Mouse (Mus musculus): ENCODE results near the gene Asic2. TPM values are rescaled to one million over a fixed set of nuclear protein-coding genes. Genes with fewer than 3 reads are reported as not detected.

The Asic2 gene
- polyA plus RNA-seq, 1 experiment from 2014 or later = 2.6 TPM

DNA sequence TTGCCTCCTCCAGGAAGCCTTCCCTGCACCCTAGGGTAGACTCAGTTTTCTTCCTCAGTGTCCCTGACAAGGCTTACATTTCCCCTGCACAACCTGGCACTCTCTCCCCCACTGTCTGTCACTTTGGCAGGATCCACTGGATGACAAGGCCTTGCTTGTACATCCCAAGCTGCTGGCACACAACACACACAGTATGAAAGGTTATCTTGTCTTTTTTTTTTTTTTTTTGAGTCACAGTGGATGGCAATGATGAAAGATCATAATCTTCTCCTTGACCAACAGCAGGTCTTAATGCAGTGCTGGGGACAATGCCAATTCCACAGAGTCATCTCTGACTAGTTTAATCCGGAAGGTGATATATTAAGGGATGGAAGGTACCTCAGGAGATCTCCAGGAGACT lies 30.7 kb downstream of the Asic2 start:
- 76% methylated on average over 1 of the region's 1 CpGs for WGBS
- DNase-seq (ENCODE audit: low spot score) = no peak
- Histone ChIP-seq H3K27me3 (ENCODE audit: insufficient read depth, poor library complexity, severe bottlenecking) (no peaks in the 10 kb centered on the region), H3K9me3 (no peaks in the 10 kb centered on the region), H3K4me1 (replicated peaks) (no peaks in the 10 kb centered on the region), H3K27ac (no peak overlapping the region), H3K36me3 (no peaks in the 10 kb centered on the region), H3K4me3 (no peak overlapping the region)

GRCm38 (mm10) chr11:81926393-81926792 lies 41.9 kb downstream of the Asic2 start:
- H3K4me1 ChIP-seq (replicated peaks) = no peaks in the 10 kb centered on the region
- H3K4me3 ChIP-seq = no peak overlapping the region
- H3K27ac ChIP-seq = no peak overlapping the region; the same call in 1 of the 2 replicates
- no peaks in the 10 kb centered on the region for H3K9me3 ChIP-seq
- DNase-seq (ENCODE audit: low spot score) = peak; percentile 20
- H3K36me3 ChIP-seq = no peaks in the 10 kb centered on the region
- H3K27me3 ChIP-seq (ENCODE audit: insufficient read depth, poor library complexity, severe bottlenecking) = no peaks in the 10 kb centered on the region

GRCm38 (mm10) chr11:81923626-81924025 lies 44.6 kb downstream of the Asic2 start:
- Histone ChIP-seq H3K36me3 (no peaks in the 10 kb centered on the region), H3K27ac (no peak overlapping the region), H3K4me3 (no peak overlapping the region), H3K4me1 (replicated peaks) (no peaks in the 10 kb centered on the region), H3K27me3 (ENCODE audit: insufficient read depth, poor library complexity, severe bottlenecking) (no peaks in the 10 kb centered on the region), H3K9me3 (no peaks in the 10 kb centered on the region)
- DNase-seq (ENCODE audit: low spot score) = no peak
- 88% methylated on average over 4 of the region's 4 CpGs for WGBS

GRCm38 (mm10) chr11:81923096-81923495 lies 45.2 kb downstream of the Asic2 start:
- H3K27me3 ChIP-seq (ENCODE audit: insufficient read depth, poor library complexity, severe bottlenecking) = no peaks in the 10 kb centered on the region
- H3K36me3 ChIP-seq = no peaks in the 10 kb centered on the region
- H3K4me1 ChIP-seq (replicated peaks) = no peaks in the 10 kb centered on the region
- no peak overlapping the region for H3K27ac ChIP-seq
- 90% methylated on average over 2 of the region's 2 CpGs for WGBS
- no peak overlapping the region for H3K4me3 ChIP-seq
- no peak for DNase-seq (ENCODE audit: low spot score)
- H3K9me3 ChIP-seq = no peaks in the 10 kb centered on the region

- no peak overlapping the region for H3K4me3 ChIP-seq
- H3K4me1 ChIP-seq (replicated peaks) = 0 out of 2 replicates have a peak, but pooled peaks cover 3% of the 10 kb centered on the region
- no peak overlapping the region for H3K27ac ChIP-seq
- H3K36me3 ChIP-seq = no peaks in the 10 kb centered on the region
- H3K9me3 ChIP-seq = no peaks in the 10 kb centered on the region
- 71% methylated on average over 6 of the region's 6 CpGs for WGBS
- H3K27me3 ChIP-seq (ENCODE audit: insufficient read depth, poor library complexity, severe bottlenecking) = no peaks in the 10 kb centered on the region
- DNase-seq (ENCODE audit: low spot score) = no peak
Measured at GRCm38 (mm10) chr11:81915501-81915900, 52.8 kb downstream of the Asic2 start.

DNA sequence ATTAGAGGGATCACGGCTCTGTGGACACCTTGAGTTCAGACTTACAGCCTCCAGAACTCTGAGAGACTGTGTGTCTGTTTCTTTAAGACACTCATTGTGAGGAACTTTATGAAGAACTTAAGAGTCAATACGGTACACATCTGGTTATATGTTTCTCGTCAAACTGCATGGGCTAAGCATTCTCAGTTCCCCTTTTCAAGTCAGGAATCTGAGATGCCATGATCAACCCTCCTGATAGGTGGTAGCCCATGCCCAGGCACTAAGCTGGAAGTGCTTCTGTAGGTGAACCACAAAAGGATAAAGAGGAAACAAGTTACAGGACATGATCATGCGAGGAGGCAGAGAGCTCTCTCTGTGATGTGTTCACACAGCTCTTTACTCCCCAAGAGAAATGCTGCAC lies 55.2 kb downstream of the Asic2 start:
- Histone ChIP-seq H3K27ac (no peak overlapping the region), H3K4me1 (replicated peaks) (0 out of 2 replicates have a peak, but pooled peaks cover 3% of the 10 kb centered on the region), H3K27me3 (ENCODE audit: insufficient read depth, poor library complexity, severe bottlenecking) (no peaks in the 10 kb centered on the region), H3K4me3 (no peak overlapping the region), H3K36me3 (no peaks in the 10 kb centered on the region), H3K9me3 (no peaks in the 10 kb centered on the region)
- no peak for DNase-seq (ENCODE audit: low spot score)
- WGBS = 88% methylated on average over 4 of the region's 4 CpGs

- H3K27me3 ChIP-seq (ENCODE audit: insufficient read depth, poor library complexity, severe bottlenecking) = no peaks in the 10 kb centered on the region
- 0 out of 2 replicates have a peak, but pooled peaks cover 3% of the 10 kb centered on the region for H3K4me1 ChIP-seq (replicated peaks)
- no peaks in the 10 kb centered on the region for H3K9me3 ChIP-seq
- no peak overlapping the region for H3K4me3 ChIP-seq
- no peak for DNase-seq (ENCODE audit: low spot score)
- WGBS = 79% methylated on average over 5 of the region's 5 CpGs
- no peak overlapping the region for H3K27ac ChIP-seq
- H3K36me3 ChIP-seq = no peaks in the 10 kb centered on the region
Measured at GRCm38 (mm10) chr11:81909397-81909894, 58.8 kb downstream of the Asic2 start.

DNA sequence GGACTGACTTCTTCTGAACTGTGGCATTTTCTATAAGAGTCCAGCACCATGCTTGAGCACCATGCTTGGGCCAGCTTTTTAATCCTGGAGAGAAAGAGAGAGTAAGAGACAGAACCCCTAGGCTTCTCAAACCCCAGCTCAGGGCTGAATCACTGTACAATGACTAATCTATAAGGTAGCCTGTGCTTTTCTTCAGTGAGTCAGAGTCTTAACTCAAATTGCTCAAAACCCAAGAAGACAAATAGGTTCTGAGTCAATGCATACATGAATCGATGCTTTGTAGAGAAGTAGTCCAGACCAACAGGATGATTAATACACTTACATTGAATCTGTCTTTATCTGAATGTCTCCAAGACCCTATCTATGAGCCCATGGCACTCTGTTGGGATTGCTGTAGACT lies 59.5 kb downstream of the Asic2 start:
- H3K36me3 ChIP-seq = no peaks in the 10 kb centered on the region
- H3K9me3 ChIP-seq = no peaks in the 10 kb centered on the region
- 94% methylated on average over 1 of the region's 1 CpGs for WGBS
- no peak for DNase-seq (ENCODE audit: low spot score)
- no peak overlapping the region for H3K4me3 ChIP-seq
- 0 out of 2 replicates have a peak, but pooled peaks cover 3% of the 10 kb centered on the region for H3K4me1 ChIP-seq (replicated peaks)
- no peak overlapping the region for H3K27ac ChIP-seq
- no peaks in the 10 kb centered on the region for H3K27me3 ChIP-seq (ENCODE audit: insufficient read depth, poor library complexity, severe bottlenecking)

GRCm38 (mm10) chr11:81902318-81902717 lies 65.9 kb downstream of the Asic2 start:
- DNase-seq (ENCODE audit: low spot score) = no peak
- Histone ChIP-seq H3K27me3 (ENCODE audit: insufficient read depth, poor library complexity, severe bottlenecking) (no peaks in the 10 kb centered on the region), H3K9me3 (no peaks in the 10 kb centered on the region), H3K4me3 (no peak overlapping the region), H3K27ac (no peak overlapping the region), H3K4me1 (replicated peaks) (peaks cover 12% of the 10 kb centered on the region), H3K36me3 (no peaks in the 10 kb centered on the region)

- Histone ChIP-seq H3K9me3 (no peaks in the 10 kb centered on the region), H3K36me3 (no peaks in the 10 kb centered on the region), H3K4me3 (no peak overlapping the region), H3K27me3 (ENCODE audit: insufficient read depth, poor library complexity, severe bottlenecking) (no peaks in the 10 kb centered on the region), H3K27ac (peak overlapping the region; percentile 66), H3K4me1 (replicated peaks) (peaks cover 20% of the 10 kb centered on the region)
- WGBS = 6% methylated on average over 8 of the region's 8 CpGs
- peak; percentile 25 for DNase-seq (ENCODE audit: low spot score)
Measured at GRCm38 (mm10) chr11:81897547-81898354, 70.5 kb downstream of the Asic2 start.

DNA sequence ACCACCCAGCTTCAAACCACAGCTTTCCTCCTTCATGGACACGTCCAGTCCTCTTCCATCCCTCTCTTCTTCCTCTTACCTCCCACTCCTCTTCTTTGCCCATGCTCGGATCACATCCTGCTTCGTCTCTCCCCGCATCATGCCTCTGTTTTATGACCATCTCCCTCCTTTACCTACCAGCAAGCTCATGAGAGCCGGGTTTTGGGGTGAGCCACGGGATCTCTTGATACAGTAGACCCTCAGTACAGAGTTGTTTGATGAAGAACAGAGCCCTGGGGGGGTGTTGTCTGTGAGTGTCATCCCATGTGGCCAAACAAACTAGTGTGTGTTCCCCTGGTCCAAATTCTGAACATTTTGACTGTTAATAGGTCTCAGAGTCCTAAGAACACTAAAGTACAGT lies 71.7 kb downstream of the Asic2 start:
- H3K27ac ChIP-seq = no peak overlapping the region
- H3K4me1 ChIP-seq (replicated peaks) = peaks cover 20% of the 10 kb centered on the region
- DNase-seq (ENCODE audit: low spot score) = no peak
- no peaks in the 10 kb centered on the region for H3K27me3 ChIP-seq (ENCODE audit: insufficient read depth, poor library complexity, severe bottlenecking)
- no peaks in the 10 kb centered on the region for H3K36me3 ChIP-seq
- 89% methylated on average over 6 of the region's 6 CpGs for WGBS
- H3K9me3 ChIP-seq = no peaks in the 10 kb centered on the region
- no peak overlapping the region for H3K4me3 ChIP-seq

DNA sequence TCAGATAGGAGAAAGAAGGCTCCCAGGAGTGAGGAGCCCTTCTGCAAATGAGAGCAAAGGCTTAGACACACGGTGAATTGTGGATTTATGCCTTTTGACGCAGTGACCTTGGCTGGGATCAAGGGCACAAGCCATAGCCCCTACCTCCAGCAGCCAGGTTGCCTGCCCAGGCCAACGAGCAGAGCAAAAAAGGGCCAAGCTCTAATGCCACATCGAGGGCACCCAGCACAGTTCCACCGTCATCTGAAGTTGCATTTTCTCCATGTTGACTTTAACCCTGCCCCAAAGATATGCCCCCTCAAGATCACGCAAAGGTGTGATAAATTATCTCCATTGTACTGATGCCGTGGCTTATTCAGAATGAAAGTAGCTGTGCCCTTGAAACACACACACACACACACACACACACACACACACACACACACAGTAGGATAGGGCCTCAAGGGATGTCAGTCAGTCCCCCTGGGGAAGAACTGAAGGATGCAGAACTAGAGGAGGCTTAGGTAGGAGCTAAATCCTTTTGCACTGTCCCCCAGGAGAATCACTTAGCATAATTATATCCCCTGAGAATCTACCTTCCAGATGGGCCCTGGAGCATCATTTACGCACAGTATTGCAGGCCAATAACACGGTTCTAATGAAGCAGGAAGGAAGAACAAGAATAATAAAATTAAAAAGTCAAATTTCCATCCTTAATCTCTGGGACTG lies 96.6 kb downstream of the Asic2 start:
- Histone ChIP-seq H3K36me3 (no peaks in the 10 kb centered on the region), H3K27ac (no peak overlapping the region), H3K4me1 (replicated peaks) (0 out of 2 replicates have a peak, but pooled peaks cover 4% of the 10 kb centered on the region), H3K4me3 (no peak overlapping the region), H3K9me3 (no peaks in the 10 kb centered on the region), H3K27me3 (ENCODE audit: insufficient read depth, poor library complexity, severe bottlenecking) (no peaks in the 10 kb centered on the region)
- no peak for DNase-seq (ENCODE audit: low spot score)
- 65% methylated on average over 9 of the region's 9 CpGs for WGBS

All from hindbrain, embryonic 10.5 days (tissue).